Mouse (Mus musculus) liver, embryonic 16.5 days (tissue): ENCODE data around the gene Cers2. TPM values are rescaled to one million over a fixed set of nuclear protein-coding genes. Genes with fewer than 3 reads are reported as not detected.

Source experiments
- ATAC-seq: fragments of 200-750 bp; cut with Nextera tagmentation; 2 replicates; pipeline ENCODE4 v1.8.0; 2017; ENCODE audit warnings: low read depth, mild to moderate bottlenecking, moderate number of reproducible peaks, moderate library complexity
- H3K27ac ChIP-seq: fragments of 300-500 bp; sonication (generic); 2 replicates; pipeline ENCODE4 v1.5.1; 2014; ENCODE audit warnings: mild to moderate bottlenecking, low read length
- H3K27me3 ChIP-seq: fragments of 300-500 bp; sonication (generic); 2 replicates; pipeline ENCODE4 v1.6.1; 2014; ENCODE audit warnings: low read depth, low read length, mixed read lengths; ENCODE audit not compliant: control insufficient read depth, insufficient read depth
- H3K36me3 ChIP-seq: fragments of 300-500 bp; sonication (generic); 2 replicates; pipeline ENCODE4 v1.6.1; 2014; ENCODE audit warnings: mild to moderate bottlenecking; ENCODE audit not compliant: control insufficient read depth, insufficient read depth
- H3K4me1 ChIP-seq: fragments of 300-500 bp; sonication (generic); 2 replicates; pipeline ENCODE4 v1.6.1; 2014; ENCODE audit warnings: low read depth, low read length, mixed read lengths; ENCODE audit not compliant: control insufficient read depth
- H3K4me2 ChIP-seq: fragments of 300-500 bp; sonication (generic); 2 replicates; pipeline ENCODE4 v1.6.1; 2014; ENCODE audit warnings: low read depth, low read length, mixed read lengths
- H3K4me3 ChIP-seq: fragments of 300-500 bp; sonication (generic); 2 replicates; pipeline ENCODE4 v1.5.1; 2014; ENCODE audit warnings: low read depth, mild to moderate bottlenecking, low read length
- H3K9ac ChIP-seq: fragments of 300-500 bp; sonication (generic); 2 replicates; pipeline ENCODE4 v1.6.1; 2014; ENCODE audit warnings: low read depth, low read length
- H3K9me3 ChIP-seq: fragments of 300-500 bp; sonication (generic); replicated peaks from 2 replicates; pipeline ENCODE4 v1.6.1; 2016; ENCODE audit warnings: low read length; ENCODE audit not compliant: control insufficient read depth
- WGBS: fragments of 180-500 bp; shearing (Covaris S2); extraction: QIAGEN DNeasy Blood & Tissue Kit; methylation state at CpG from one replicate; pipeline ENCODE4 v1.1.7; 2014; ENCODE audit not compliant: insufficient replicate concordance; 5-methylcytosine and 5-hydroxymethylcytosine counted together
- polyA plus RNA-seq: library from polyadenylated mRNA; unstranded; fragments of >200 nt; fragmentation: Nextera tagmentation; extraction: Ambion mirVana; gene quantifications from 2 replicates; pipeline ENCODE4 v1.2.1, GENCODE M21; 2015

Gene Cers2
- polyA plus RNA-seq, 1 experiment from 2014 or later: 117 TPM

DNA sequence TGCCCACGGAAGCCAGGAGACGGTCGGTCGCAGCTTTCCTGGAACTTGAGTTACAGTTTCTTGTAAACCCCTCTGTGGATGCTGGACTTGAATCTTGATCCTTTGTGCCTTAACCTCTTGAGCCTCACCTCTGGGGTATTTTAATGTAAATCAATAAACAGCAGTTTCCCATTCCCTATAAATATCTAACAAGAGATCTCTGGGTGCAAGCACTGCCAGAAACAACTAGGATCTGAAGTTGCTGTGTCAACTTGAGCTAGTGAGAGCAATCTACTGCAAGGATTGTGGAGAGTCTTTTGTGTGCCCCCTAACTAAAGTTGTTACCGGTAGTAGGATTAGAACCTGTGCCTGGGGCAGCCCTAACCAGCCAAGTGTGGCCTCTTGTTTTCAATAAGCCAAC lies 29.2 kb upstream of the Cers2 start:
- Histone ChIP-seq H3K4me1 (peaks cover 33% of the 10 kb centered on the region), H3K9me3 (no peaks in the 10 kb centered on the region), H3K27ac (peak overlapping the region; percentile 16; the same call in 1 of the 2 replicates), H3K27me3 (no peaks in the 10 kb centered on the region), H3K4me2 (no peak overlapping the region), H3K36me3 (peaks cover 10% of the 10 kb centered on the region), H3K9ac (no peak overlapping the region), H3K4me3 (no peak overlapping the region)
- WGBS: 87% methylated on average over 5 of the region's 5 CpGs
- ATAC-seq: no peak

- no peak overlapping the region for H3K4me2 ChIP-seq
- no peak for ATAC-seq
- no peaks in the 10 kb centered on the region for H3K9me3 ChIP-seq
- no peaks in the 10 kb centered on the region for H3K27me3 ChIP-seq
- no peak overlapping the region for H3K4me3 ChIP-seq
- no peak overlapping the region for H3K9ac ChIP-seq
- H3K4me1 ChIP-seq: peaks cover 27% of the 10 kb centered on the region
- peaks cover 10% of the 10 kb centered on the region for H3K36me3 ChIP-seq
- no peak overlapping the region; the same call in 1 of the 2 replicates for H3K27ac ChIP-seq
- 63% methylated on average over 5 of the region's 5 CpGs for WGBS
These were observed 28.6 kb upstream of the Cers2 start for GRCm38 (mm10) chr3:95286011-95286410.

DNA sequence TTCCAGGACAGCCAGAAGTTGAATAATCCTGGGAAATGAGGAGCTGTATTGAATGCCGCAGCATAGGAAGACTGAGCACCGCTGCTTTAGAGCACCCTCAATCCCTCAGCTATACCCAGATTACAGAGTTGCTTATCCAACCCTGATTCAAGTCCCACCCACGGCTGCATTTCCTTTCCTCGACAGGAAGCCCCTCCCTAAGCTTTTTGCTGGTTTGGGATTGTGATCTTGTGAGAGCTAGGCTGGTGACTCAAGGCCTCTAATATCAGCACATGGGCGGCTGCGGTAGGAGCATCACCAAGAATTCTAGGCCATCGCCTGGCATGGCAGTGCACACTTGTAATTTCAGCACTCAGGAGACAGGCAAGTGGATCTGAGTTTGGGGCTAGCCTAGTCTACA lies 28.1 kb upstream of the Cers2 start:
- H3K9ac ChIP-seq: no peak overlapping the region
- no peak overlapping the region for H3K4me2 ChIP-seq
- 44% methylated on average over 7 of the region's 7 CpGs for WGBS
- H3K4me1 ChIP-seq: peaks cover 25% of the 10 kb centered on the region
- ATAC-seq: no peak
- no peaks in the 10 kb centered on the region for H3K9me3 ChIP-seq
- H3K4me3 ChIP-seq: no peak overlapping the region
- no peaks in the 10 kb centered on the region for H3K27me3 ChIP-seq
- H3K36me3 ChIP-seq: peaks cover 10% of the 10 kb centered on the region
- H3K27ac ChIP-seq: no peak overlapping the region

GRCm38 (mm10) chr3:95287541-95287940 lies 27.1 kb upstream of the Cers2 start:
- Histone ChIP-seq H3K36me3 (peaks cover 10% of the 10 kb centered on the region), H3K9me3 (no peaks in the 10 kb centered on the region), H3K4me1 (peaks cover 25% of the 10 kb centered on the region), H3K4me3 (no peak overlapping the region), H3K27ac (no peak overlapping the region), H3K27me3 (no peaks in the 10 kb centered on the region), H3K4me2 (no peak overlapping the region), H3K9ac (no peak overlapping the region)
- 72% methylated on average over 3 of the region's 3 CpGs for WGBS
- no peak for ATAC-seq

GRCm38 (mm10) chr3:95289419-95289818 lies 25.2 kb upstream of the Cers2 start:
- H3K4me2 ChIP-seq: no peak overlapping the region
- peaks cover 27% of the 10 kb centered on the region for H3K4me1 ChIP-seq
- ATAC-seq: no peak
- 78% methylated on average over 4 of the region's 4 CpGs for WGBS
- H3K36me3 ChIP-seq: peaks cover 10% of the 10 kb centered on the region
- H3K27ac ChIP-seq: no peak overlapping the region
- H3K27me3 ChIP-seq: no peaks in the 10 kb centered on the region
- H3K9me3 ChIP-seq: no peaks in the 10 kb centered on the region
- no peak overlapping the region for H3K4me3 ChIP-seq
- H3K9ac ChIP-seq: no peak overlapping the region

GRCm38 (mm10) chr3:95290156-95290555 lies 24.4 kb upstream of the Cers2 start:
- Histone ChIP-seq H3K4me2 (no peak overlapping the region), H3K9ac (no peak overlapping the region), H3K4me3 (no peak overlapping the region), H3K9me3 (no peaks in the 10 kb centered on the region), H3K36me3 (peaks cover 10% of the 10 kb centered on the region), H3K27me3 (no peaks in the 10 kb centered on the region), H3K4me1 (peaks cover 21% of the 10 kb centered on the region), H3K27ac (no peak overlapping the region)
- no peak for ATAC-seq
- whole genome bisulfite sequencing: 81% methylated on average over 6 of the region's 6 CpGs

DNA sequence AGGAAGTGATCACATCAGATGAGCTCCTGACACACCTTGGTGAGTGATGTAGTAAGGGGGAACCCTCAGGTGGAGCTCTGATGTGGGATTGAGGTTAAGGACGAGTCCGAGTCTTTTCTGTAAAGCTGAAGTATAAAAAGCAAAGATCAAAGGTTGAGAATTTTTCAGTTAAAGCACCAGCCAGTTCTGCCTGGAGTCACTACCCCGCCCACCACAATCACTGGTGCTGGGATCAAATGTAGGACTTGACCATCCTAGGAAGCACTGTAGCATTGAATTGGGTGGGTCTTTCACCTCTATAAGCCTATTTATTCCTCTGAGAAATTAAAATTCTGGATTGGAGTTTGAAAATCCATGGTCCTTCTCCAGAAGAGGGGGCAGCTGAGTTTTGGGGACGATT lies 23.6 kb upstream of the Cers2 start:
- Histone ChIP-seq H3K27me3 (no peaks in the 10 kb centered on the region), H3K27ac (no peak overlapping the region), H3K9ac (no peak overlapping the region), H3K9me3 (no peaks in the 10 kb centered on the region), H3K4me3 (no peak overlapping the region), H3K4me1 (peaks cover 21% of the 10 kb centered on the region), H3K36me3 (peaks cover 10% of the 10 kb centered on the region), H3K4me2 (no peak overlapping the region)
- 53% methylated on average over 4 of the region's 4 CpGs for WGBS
- ATAC-seq: no peak

DNA sequence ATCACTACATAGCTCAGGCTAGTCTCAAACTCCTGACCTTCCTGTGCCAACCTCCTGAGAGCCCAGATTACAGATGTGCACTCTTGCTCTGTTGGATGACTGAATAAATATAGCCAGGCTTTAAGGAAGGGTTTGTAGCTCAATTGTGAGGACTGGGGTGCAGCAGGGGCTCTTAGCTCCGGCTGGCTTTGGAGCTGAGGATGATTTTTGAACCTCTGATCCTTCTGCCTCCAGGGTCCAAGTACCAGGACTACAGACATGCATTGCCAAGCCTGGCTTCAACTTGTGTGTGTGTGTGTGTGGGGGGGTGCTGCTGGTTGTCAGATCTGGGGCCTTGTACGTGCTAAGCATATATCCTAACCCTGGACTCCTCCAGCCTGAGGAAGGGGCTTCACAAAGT lies 21.7 kb upstream of the Cers2 start:
- WGBS: 57% methylated on average over 2 of the region's 2 CpGs
- H3K4me3 ChIP-seq: no peak overlapping the region
- H3K36me3 ChIP-seq: peaks cover 7% of the 10 kb centered on the region
- H3K9me3 ChIP-seq: no peaks in the 10 kb centered on the region
- no peak overlapping the region for H3K27ac ChIP-seq
- ATAC-seq: no peak
- H3K27me3 ChIP-seq: no peaks in the 10 kb centered on the region
- no peak overlapping the region for H3K4me2 ChIP-seq
- H3K9ac ChIP-seq: no peak overlapping the region
- peaks cover 19% of the 10 kb centered on the region for H3K4me1 ChIP-seq

DNA sequence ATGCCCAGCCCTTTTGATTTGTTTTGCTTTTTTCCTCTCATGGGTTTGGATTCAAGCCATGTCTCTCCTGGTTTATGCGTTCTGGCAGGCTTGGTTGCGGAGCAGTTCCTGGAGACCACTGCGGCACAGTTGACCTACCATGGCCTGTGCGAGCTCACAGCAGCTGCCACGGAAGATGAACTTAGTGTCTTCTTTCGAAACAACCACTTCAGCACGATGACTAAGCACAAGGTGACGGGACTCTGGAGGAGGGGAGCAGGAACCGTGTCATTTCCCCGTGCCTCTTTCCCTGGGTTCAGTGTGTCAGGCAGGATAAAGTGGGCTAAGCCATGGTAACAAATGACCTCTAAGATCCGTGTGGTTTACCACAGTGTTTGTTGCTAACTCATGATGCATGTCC lies 21.1 kb upstream of the Cers2 start:
- Histone ChIP-seq H3K36me3 (peaks cover under 1% of the 10 kb centered on the region), H3K4me2 (no peak overlapping the region), H3K9me3 (no peaks in the 10 kb centered on the region), H3K4me3 (no peak overlapping the region), H3K9ac (no peak overlapping the region), H3K27ac (peak overlapping the region; percentile 28; the same call in 1 of the 2 replicates), H3K4me1 (peaks cover 19% of the 10 kb centered on the region), H3K27me3 (no peaks in the 10 kb centered on the region)
- WGBS: 15% methylated on average over 11 of the region's 11 CpGs
- peak; percentile 35 for ATAC-seq
